Mouse (Mus musculus) lung, embryonic 15.5 days (tissue): ENCODE measurements around the gene Frmd8. TPM values are rescaled to one million over a fixed set of nuclear protein-coding genes. Genes with fewer than 3 reads are reported as not detected.

Experiments used
- ATAC-seq: fragments of 200-750 bp; cut with Nextera tagmentation; 2 replicates; pipeline ENCODE4 v1.8.0; 2017; ENCODE audit warnings: moderate number of reproducible peaks, borderline replicate concordance; ENCODE audit not compliant: low FRiP score, low TSS enrichment; ENCODE audit errors: extremely low read depth
- H3K27ac ChIP-seq: fragments of 300-500 bp; sonication (generic); 2 replicates; pipeline ENCODE4 v1.5.1; 2015; ENCODE audit warnings: moderate library complexity, mild to moderate bottlenecking, inconsistent platforms
- H3K27me3 ChIP-seq: fragments of 300-500 bp; sonication (generic); 2 replicates; pipeline ENCODE4 v1.6.1; 2015; ENCODE audit warnings: inconsistent platforms
- H3K36me3 ChIP-seq: fragments of 300-500 bp; sonication (generic); 2 replicates; pipeline ENCODE4 v1.6.1; 2015; ENCODE audit warnings: inconsistent platforms
- H3K4me1 ChIP-seq: fragments of 300-500 bp; sonication (generic); 2 replicates; pipeline ENCODE4 v1.6.1; 2015; ENCODE audit warnings: inconsistent platforms
- H3K4me2 ChIP-seq: fragments of 300-500 bp; sonication (generic); 2 replicates; pipeline ENCODE4 v1.6.1; 2015; ENCODE audit warnings: inconsistent platforms, mild to moderate bottlenecking, moderate library complexity
- H3K4me3 ChIP-seq: fragments of 300-500 bp; sonication (generic); 2 replicates; pipeline ENCODE4 v1.5.1; 2015; ENCODE audit warnings: mild to moderate bottlenecking, inconsistent platforms
- H3K9ac ChIP-seq: fragments of 300-500 bp; sonication (generic); 2 replicates; pipeline ENCODE4 v1.6.1; 2015; ENCODE audit warnings: inconsistent platforms
- H3K9me3 ChIP-seq: fragments of 300-500 bp; sonication (generic); 2 replicates; pipeline ENCODE4 v1.6.1; 2016; ENCODE audit warnings: inconsistent platforms
- WGBS: fragments of 180-500 bp; shearing (Covaris S2); methylation state at CpG from one replicate; pipeline ENCODE4 v1.1.7; 2015; 5-methylcytosine and 5-hydroxymethylcytosine counted together
- polyA plus RNA-seq: library from polyadenylated mRNA; unstranded; fragments of >200 nt; fragmentation: Nextera tagmentation; extraction: Ambion mirVana; gene quantifications from 2 replicates; pipeline ENCODE4 v1.2.1, GENCODE M21; 2015

Gene Frmd8
- polyA plus RNA-seq, 1 experiment from 2014 or later, result 53.0 TPM

GRCm38 (mm10) chr19:5840890-5841388 lies 34.1 kb downstream of the Frmd8 start:
- WGBS, result 82% methylated on average over 9 of the region's 9 CpGs
- H3K4me2 ChIP-seq, result peak overlapping the region; percentile 70; the same call in 1 of the 2 replicates
- no peak overlapping the region for H3K4me3 ChIP-seq
- no peaks in the 10 kb centered on the region for H3K9me3 ChIP-seq
- 0 out of 2 replicates have a peak overlapping the region, but pooled peaks have one; percentile 4 for H3K27ac ChIP-seq
- peaks cover 59% of the 10 kb centered on the region for H3K4me1 ChIP-seq
- no peak overlapping the region for H3K9ac ChIP-seq
- no peak for ATAC-seq
- no peaks in the 10 kb centered on the region for H3K36me3 ChIP-seq
- H3K27me3 ChIP-seq, result no peaks in the 10 kb centered on the region

DNA sequence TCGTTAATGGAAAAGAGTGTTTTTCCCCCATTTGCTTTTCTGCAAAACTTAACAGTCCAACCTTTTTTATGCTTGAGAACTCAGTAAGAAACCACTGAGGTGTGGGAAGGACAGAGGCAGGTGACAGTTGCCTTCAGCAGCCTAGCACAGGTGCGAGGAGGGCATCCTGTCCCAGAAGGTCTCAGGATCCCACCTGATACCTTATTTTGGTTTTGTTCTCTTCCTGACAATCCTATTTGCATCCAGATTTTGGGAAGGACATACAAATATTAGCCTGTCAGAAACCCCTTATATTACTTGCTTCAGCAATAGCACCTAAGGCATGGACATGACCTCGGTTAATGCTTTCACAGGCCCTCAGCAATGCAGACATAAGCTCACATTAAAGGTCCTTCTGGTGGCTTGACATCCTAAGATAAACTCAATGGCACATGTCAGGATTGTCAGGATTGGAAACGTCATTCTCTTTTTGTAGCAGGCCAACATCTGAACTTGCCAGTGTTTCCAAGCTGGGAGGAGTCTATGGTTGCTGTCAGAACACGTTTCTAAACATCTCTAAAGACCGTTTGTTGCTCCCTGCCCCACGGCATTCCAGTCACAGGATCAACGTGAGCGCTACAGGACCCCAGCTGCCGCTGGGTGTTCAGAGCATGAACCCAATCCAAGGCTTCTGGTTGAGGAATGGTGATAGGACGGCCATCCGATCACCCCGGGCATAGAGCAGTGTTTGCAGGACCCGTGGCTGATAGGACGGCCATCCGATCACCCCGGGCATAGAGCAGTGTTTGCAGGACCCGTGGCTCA lies 34.8 kb downstream of the Frmd8 start:
- H3K9ac ChIP-seq, result no peak overlapping the region
- H3K36me3 ChIP-seq, result no peaks in the 10 kb centered on the region
- ATAC-seq, result no peak
- H3K27ac ChIP-seq, result no peak overlapping the region
- peaks cover 56% of the 10 kb centered on the region for H3K4me1 ChIP-seq
- WGBS, result 49% methylated on average over 18 of the region's 18 CpGs
- no peaks in the 10 kb centered on the region for H3K9me3 ChIP-seq
- H3K4me2 ChIP-seq, result no peak overlapping the region
- no peaks in the 10 kb centered on the region for H3K27me3 ChIP-seq
- H3K4me3 ChIP-seq, result no peak overlapping the region

DNA sequence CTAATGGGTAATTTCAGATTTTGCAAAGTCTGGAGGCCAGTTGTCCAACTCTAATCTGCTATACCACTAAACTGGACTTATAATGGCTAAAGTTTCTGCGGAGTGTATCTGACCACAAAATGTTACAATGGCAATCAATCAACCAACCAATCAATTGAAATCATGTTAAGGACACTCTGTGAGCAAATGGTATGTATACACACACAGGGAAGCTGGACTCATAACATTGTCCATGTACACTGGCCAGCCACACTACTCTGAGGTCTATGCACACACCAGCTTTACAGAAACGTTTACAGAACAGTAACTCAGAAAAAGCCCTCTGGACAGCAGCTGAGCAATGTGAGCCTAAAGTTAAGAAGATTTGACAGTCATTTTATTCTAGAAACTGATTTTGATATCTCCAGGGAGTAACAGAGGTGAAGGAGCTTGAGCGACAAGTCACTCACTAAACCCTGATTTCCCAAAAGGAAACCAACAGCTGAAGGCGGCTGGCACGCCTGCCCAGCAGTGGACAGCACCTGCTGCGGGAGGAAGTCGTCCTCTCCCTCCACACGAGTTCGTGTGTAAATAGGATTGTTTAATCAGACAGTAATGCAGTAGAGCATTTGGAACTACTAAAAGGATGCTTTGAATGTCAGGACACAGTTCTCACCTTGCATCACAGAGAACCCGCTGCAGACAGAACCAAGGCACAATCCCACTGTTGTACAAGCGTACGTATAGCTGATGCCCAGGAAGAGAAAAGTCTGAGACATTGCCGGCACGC lies 35.6 kb downstream of the Frmd8 start:
- Histone ChIP-seq H3K9me3 (no peaks in the 10 kb centered on the region), H3K4me2 (no peak overlapping the region), H3K27ac (no peak overlapping the region), H3K4me3 (no peak overlapping the region), H3K27me3 (no peaks in the 10 kb centered on the region), H3K9ac (no peak overlapping the region), H3K4me1 (peaks cover 48% of the 10 kb centered on the region), H3K36me3 (no peaks in the 10 kb centered on the region)
- WGBS, result 58% methylated on average over 14 of the region's 14 CpGs
- no peak for ATAC-seq

- Histone ChIP-seq H3K9ac (no peak overlapping the region), H3K27me3 (no peaks in the 10 kb centered on the region), H3K9me3 (no peaks in the 10 kb centered on the region), H3K4me3 (no peak overlapping the region), H3K4me2 (no peak overlapping the region), H3K27ac (no peak overlapping the region), H3K36me3 (no peaks in the 10 kb centered on the region), H3K4me1 (peaks cover 41% of the 10 kb centered on the region)
- no peak for ATAC-seq
- 87% methylated on average over 4 of the region's 4 CpGs for WGBS
Measured at GRCm38 (mm10) chr19:5838892-5839165, 36.2 kb downstream of the Frmd8 start.

DNA sequence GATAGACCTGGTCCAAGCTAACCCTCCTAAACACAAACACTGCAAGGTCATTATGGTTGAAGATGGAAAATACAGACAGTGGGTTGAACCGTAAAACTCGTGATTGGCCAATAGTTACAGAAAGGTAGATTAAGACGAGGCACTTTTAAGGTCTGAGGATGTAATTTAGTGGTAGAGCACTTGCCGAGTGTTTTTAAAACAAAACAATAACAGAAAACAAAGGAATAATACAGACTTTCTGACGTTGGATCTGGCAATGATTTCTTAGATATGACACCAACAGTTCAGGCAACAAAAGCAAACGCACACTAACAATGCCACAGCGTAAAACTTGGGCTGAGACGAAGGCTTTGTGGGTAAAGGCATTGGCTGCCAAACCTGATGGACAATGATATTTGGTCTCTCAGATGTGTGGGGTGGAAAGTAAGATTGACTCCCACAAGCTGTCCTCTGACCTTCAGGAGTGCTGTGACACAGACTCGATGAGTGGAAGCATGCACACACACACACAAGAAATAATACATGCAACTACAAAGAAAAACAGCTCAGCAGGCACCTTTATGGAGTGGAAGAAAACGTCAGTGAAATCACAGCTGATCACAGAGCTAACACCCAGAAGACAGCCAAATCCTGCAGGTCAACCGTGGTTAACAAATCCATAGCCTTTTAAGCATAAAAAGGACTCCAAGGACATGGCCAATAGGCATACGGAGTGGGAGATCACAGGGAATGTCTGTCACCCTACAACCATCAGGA lies 36.8 kb downstream of the Frmd8 start:
- Histone ChIP-seq H3K27ac (no peak overlapping the region), H3K27me3 (no peaks in the 10 kb centered on the region), H3K9me3 (no peaks in the 10 kb centered on the region), H3K4me3 (no peak overlapping the region), H3K36me3 (no peaks in the 10 kb centered on the region), H3K9ac (no peak overlapping the region), H3K4me2 (no peak overlapping the region), H3K4me1 (peaks cover 40% of the 10 kb centered on the region)
- 78% methylated on average over 12 of the region's 12 CpGs for WGBS
- ATAC-seq, result no peak

DNA sequence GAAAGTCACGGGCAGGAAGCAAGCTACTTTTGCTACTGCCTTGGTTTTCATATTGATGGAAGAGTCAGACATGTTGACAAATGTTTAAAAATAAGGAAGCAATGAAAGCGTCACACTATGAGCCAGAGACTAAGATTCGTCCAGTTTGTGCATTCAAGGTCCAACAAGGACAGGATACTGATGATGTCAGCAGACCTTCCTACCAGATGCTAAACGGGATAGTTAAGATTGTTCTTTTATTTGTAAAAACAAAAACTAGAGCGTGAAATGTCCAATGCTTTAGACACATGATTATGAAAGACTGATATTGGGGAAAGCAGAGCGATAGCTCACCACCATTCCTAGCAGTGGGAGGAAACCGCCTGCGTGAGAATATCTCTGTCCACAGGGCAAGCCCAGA lies 37.5 kb downstream of the Frmd8 start:
- no peaks in the 10 kb centered on the region for H3K36me3 ChIP-seq
- H3K9me3 ChIP-seq, result no peaks in the 10 kb centered on the region
- H3K9ac ChIP-seq, result no peak overlapping the region
- no peak for ATAC-seq
- no peaks in the 10 kb centered on the region for H3K27me3 ChIP-seq
- H3K4me1 ChIP-seq, result peaks cover 39% of the 10 kb centered on the region
- WGBS, result 70% methylated on average over 8 of the region's 8 CpGs
- no peak overlapping the region for H3K4me2 ChIP-seq
- no peak overlapping the region for H3K4me3 ChIP-seq
- no peak overlapping the region for H3K27ac ChIP-seq

DNA sequence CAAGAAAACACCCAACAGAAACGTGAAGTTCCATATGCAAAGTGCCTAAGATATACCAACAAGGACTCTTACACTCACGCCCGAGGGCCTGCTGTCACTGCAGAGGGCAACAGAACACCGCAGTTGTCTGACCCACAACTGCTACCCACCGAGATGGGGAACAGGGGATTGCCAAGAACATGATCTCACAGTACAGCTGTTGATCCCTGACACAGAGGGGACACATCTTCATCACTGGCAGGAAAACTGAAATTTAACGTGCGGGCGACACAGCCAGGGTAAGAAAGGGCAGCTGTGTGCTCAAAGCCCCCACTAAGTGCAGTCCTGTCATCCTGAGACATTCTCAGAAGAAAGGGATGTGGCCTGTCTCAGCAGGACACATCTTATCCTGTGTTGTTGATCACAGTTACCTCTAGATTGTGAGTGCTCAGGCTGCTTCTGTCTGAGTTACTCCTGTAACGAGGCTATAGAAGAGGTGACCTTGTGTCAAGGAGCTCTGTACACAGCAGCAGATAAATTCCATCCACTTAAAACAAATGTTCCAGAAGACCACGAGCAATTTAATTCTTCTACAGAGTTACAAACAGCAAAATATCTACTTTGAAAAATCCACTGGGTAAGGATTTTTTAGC lies 38.0 kb downstream of the Frmd8 start:
- Histone ChIP-seq H3K27me3 (no peaks in the 10 kb centered on the region), H3K4me3 (no peak overlapping the region), H3K36me3 (no peaks in the 10 kb centered on the region), H3K4me2 (no peak overlapping the region), H3K27ac (no peak overlapping the region), H3K9ac (no peak overlapping the region), H3K9me3 (no peaks in the 10 kb centered on the region), H3K4me1 (peaks cover 39% of the 10 kb centered on the region)
- no peak for ATAC-seq
- 54% methylated on average over 10 of the region's 10 CpGs for WGBS

GRCm38 (mm10) chr19:5835922-5836430 lies 39.1 kb downstream of the Frmd8 start:
- Histone ChIP-seq H3K36me3 (no peaks in the 10 kb centered on the region), H3K27ac (no peak overlapping the region), H3K4me3 (no peak overlapping the region), H3K9me3 (no peaks in the 10 kb centered on the region), H3K4me2 (no peak overlapping the region), H3K27me3 (no peaks in the 10 kb centered on the region), H3K4me1 (peaks cover 38% of the 10 kb centered on the region), H3K9ac (no peak overlapping the region)
- WGBS, result 89% methylated on average over 8 of the region's 8 CpGs
- ATAC-seq, result no peak

DNA sequence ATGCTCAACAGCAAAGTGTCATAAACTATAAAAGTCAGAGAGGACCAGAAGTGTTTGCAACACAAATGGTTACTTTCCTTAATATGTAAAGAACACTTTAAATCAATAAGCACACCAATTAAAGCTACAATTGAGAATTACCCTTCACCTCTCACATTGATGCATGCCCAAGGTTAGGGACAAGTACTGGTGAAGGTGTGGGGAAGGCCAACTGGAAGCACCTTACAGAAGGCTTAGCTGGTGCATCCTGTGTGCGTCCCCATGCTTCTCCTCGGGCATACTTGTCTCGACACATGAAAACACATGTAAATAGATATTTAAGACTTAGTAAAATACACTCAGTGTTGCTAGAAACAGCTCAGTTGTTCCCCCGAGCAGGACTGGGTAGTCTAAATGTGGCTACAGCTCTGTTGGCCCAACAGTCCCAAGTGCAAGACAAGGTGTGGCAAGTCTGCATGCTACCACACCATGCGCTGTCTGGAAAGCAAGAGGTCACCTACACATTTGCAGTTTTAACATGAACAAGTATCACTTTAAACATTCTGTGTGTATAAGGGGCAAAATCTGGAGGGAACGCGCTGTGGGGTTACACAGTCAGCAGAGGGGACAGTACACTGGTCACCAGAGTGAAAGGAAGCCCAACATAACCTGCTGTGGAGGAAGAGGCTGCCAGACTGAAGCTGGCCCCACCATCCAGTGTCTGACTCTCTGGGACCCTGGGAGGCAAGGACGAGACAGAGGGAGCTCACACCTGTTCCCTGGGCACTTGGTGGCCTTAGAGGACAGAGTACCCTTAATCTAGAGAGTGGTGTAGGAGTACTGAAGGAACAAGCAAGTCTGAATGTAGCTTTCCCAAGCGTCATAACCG lies 39.8 kb downstream of the Frmd8 start:
- H3K9ac ChIP-seq, result no peak overlapping the region
- no peak for ATAC-seq
- 88% methylated on average over 10 of the region's 10 CpGs for WGBS

GRCm38 (mm10) chr19:5834260-5834925 lies 40.7 kb downstream of the Frmd8 start:
- Histone ChIP-seq H3K4me3 (no peak overlapping the region), H3K36me3 (no peaks in the 10 kb centered on the region), H3K9ac (no peak overlapping the region), H3K27ac (no peak overlapping the region), H3K4me1 (peaks cover 25% of the 10 kb centered on the region), H3K4me2 (no peak overlapping the region; the same call in 1 of the 2 replicates), H3K27me3 (no peaks in the 10 kb centered on the region), H3K9me3 (no peaks in the 10 kb centered on the region)
- peak; percentile 46 for ATAC-seq
- 68% methylated on average over 12 of the region's 12 CpGs for WGBS

More for the DNA sequence above, 39.8 kb downstream of the Frmd8 start:
- Histone ChIP-seq H3K4me2 (no peak overlapping the region), H3K9me3 (no peaks in the 10 kb centered on the region), H3K4me1 (peaks cover 32% of the 10 kb centered on the region), H3K27ac (no peak overlapping the region), H3K27me3 (no peaks in the 10 kb centered on the region), H3K36me3 (no peaks in the 10 kb centered on the region), H3K4me3 (no peak overlapping the region)
